Mouse (Mus musculus) ES-E14 (cell line): ENCODE results near the gene Astn2. TPM values are rescaled to one million over a fixed set of nuclear protein-coding genes. Genes with fewer than 3 reads are reported as not detected.
A peak's percentile ranks its signal among the peaks of the same experiment; 100 is the strongest.

Experiments used
- DNase-seq: peaks from one replicate; pipeline ENCODE4 v3.0.0-alpha.2; 2013; ENCODE audit warnings: low read depth, low spot score
- H3K27ac ChIP-seq: 2 replicates; pipeline ENCODE4 v1.5.1; 2012; ENCODE audit warnings: low read depth, mild to moderate bottlenecking, low read length, moderate library complexity, mixed read lengths; ENCODE audit not compliant: poor library complexity, insufficient read depth, severe bottlenecking
- H3K36me3 ChIP-seq: 2 replicates; pipeline ENCODE4 v1.6.1; 2012; ENCODE audit warnings: mild to moderate bottlenecking, low read length, moderate library complexity, mixed read lengths; ENCODE audit not compliant: control insufficient read depth, poor library complexity, insufficient read depth, severe bottlenecking
- H3K4me1 ChIP-seq, 2 experiments: fragments of 150-350 bp in 1 of 2; sonication (generic) in 1 of 2; 2 replicates each; pipeline ENCODE4 v1.6.1; 2012; ENCODE audit warnings: low read length in 2 of 2, mild to moderate bottlenecking in 1 of 2, mixed read lengths in 1 of 2; ENCODE audit not compliant: control insufficient read depth in 2 of 2, insufficient read depth in 2 of 2, poor library complexity in 1 of 2
- H3K4me3 ChIP-seq, 2 experiments: fragments of 150-350 bp in 1 of 2; sonication (generic) in 1 of 2; 2 replicates each; pipeline ENCODE4 v1.5.1; 2012; ENCODE audit warnings: low read length in 2 of 2, low read depth in 1 of 2, mild to moderate bottlenecking in 1 of 2, mixed read lengths in 1 of 2; ENCODE audit not compliant: insufficient read depth in 1 of 2, poor library complexity in 1 of 2, severe bottlenecking in 1 of 2
- H3K9ac ChIP-seq: 2 replicates; pipeline ENCODE4 v1.6.1; 2012; ENCODE audit warnings: low read depth, mild to moderate bottlenecking, low read length, mixed read lengths; ENCODE audit not compliant: poor library complexity, insufficient read depth, severe bottlenecking
- H3K9me3 ChIP-seq: fragments of 150-350 bp; sonication (generic); 2 replicates; pipeline ENCODE4 v1.6.1; 2012; ENCODE audit warnings: low read depth, mild to moderate bottlenecking, low read length; ENCODE audit not compliant: control insufficient read depth, insufficient read depth
- CHD2 ChIP-seq: IDR thresholded peaks from 2 replicates; pipeline ENCODE4 v1.6.1; 2014; ENCODE audit warnings: mild to moderate bottlenecking, low read depth, low read length, inconsistent platforms
- HCFC1 ChIP-seq: IDR thresholded peaks from 2 replicates; pipeline ENCODE4 v1.6.1; 2012; ENCODE audit warnings: low read length, inconsistent platforms, borderline replicate concordance; ENCODE audit not compliant: insufficient read depth
- MAFK ChIP-seq: IDR thresholded peaks from 2 replicates; pipeline ENCODE4 v1.6.1; 2014; ENCODE audit warnings: mild to moderate bottlenecking, low read depth, low read length, inconsistent platforms; ENCODE audit not compliant: insufficient read depth
- ZC3H11A ChIP-seq: IDR thresholded peaks from 2 replicates; pipeline ENCODE4 v1.6.1; 2012; ENCODE audit warnings: low read depth, mild to moderate bottlenecking, inconsistent platforms, low read length, borderline replicate concordance
- ZNF384 ChIP-seq: IDR thresholded peaks from 2 replicates; pipeline ENCODE4 v1.6.1; 2012; ENCODE audit warnings: low read depth, low read length, inconsistent platforms
- in situ Hi-C, 2 experiments: fragments of 600-800 bp; cut with MboI; formaldehyde crosslinking; loops; one replicate each; pipeline ENCODE4 v1.15.1; 2025; ENCODE audit warnings: low sequenced_read_pairs in 2 of 2, inconsistent platforms in 1 of 2; ENCODE audit not compliant: unreplicated experiment in 2 of 2
- total RNA-seq: library from RNA; depleted of rRNA; stranded (reverse); fragments of 300-350 nt; gene quantifications from 2 replicates; pipeline ENCODE4 v1.2.3, GENCODE M21; 2012

Gene Astn2
- total RNA-seq, 1 experiment, result 0.04 TPM

GRCm38 (mm10) chr4:65427480-65427879 lies 976.9 kb downstream of the Astn2 start:
- Histone ChIP-seq H3K9me3 (no peaks in the 10 kb centered on the region), H3K36me3 (no peaks in the 10 kb centered on the region), H3K4me1 (no peaks in the 10 kb centered on the region), H3K4me3 (no peak overlapping the region), H3K9ac (no peak overlapping the region), H3K27ac (no peak overlapping the region)
- DNase-seq, result no peak
- in situ Hi-C loops, result no loop called here
- TF ChIP-seq ZC3H11A, result no peak

- in situ Hi-C loops, result no loop called here
- Histone ChIP-seq H3K4me1 (no peaks in the 10 kb centered on the region), H3K9ac (no peak overlapping the region), H3K9me3 (no peaks in the 10 kb centered on the region), H3K36me3 (no peaks in the 10 kb centered on the region), H3K4me3 (no peak overlapping the region), H3K27ac (no peak overlapping the region)
- DNase-seq, result no peak
- TF ChIP-seq ZNF384 (no peak), MAFK (no peak), HCFC1 (no peak), CHD2 (no peak), ZC3H11A (no peak)
Observed at GRCm38 (mm10) chr4:65426437-65426836, 978.0 kb downstream of the Astn2 start.

GRCm38 (mm10) chr4:65423068-65423625 lies 981.3 kb downstream of the Astn2 start:
- H3K4me1 ChIP-seq, result 0 out of 4 replicates have a peak, but pooled peaks cover 0 to 2% of the 10 kb centered on the region in 2 experiments
- H3K4me3 ChIP-seq, result no peak overlapping the region
- in situ Hi-C loops, result no loop called here
- H3K27ac ChIP-seq, result no peak overlapping the region
- DNase-seq, result no peak
- H3K9me3 ChIP-seq, result no peaks in the 10 kb centered on the region
- no peak overlapping the region for H3K9ac ChIP-seq
- no peaks in the 10 kb centered on the region for H3K36me3 ChIP-seq
- TF ChIP-seq ZNF384 (no peak), MAFK (no peak), HCFC1 (no peak), CHD2 (no peak), ZC3H11A (no peak)

- no peaks in the 10 kb centered on the region for H3K36me3 ChIP-seq
- H3K9me3 ChIP-seq, result no peaks in the 10 kb centered on the region
- no peak overlapping the region for H3K9ac ChIP-seq
- 0 out of 4 replicates have a peak, but pooled peaks cover 0 to 2% of the 10 kb centered on the region in 2 experiments for H3K4me1 ChIP-seq
- no peak overlapping the region for H3K27ac ChIP-seq
- DNase-seq, result no peak
- no peak overlapping the region for H3K4me3 ChIP-seq
- no peak for TF ChIP-seq HCFC1
- TF ChIP-seq ZC3H11A, result no peak
- TF ChIP-seq MAFK, result no peak
- TF ChIP-seq ZNF384, result no peak
- TF ChIP-seq CHD2, result no peak
- in situ Hi-C loops, result no loop called here
Observed at GRCm38 (mm10) chr4:65421272-65421671, 983.1 kb downstream of the Astn2 start.

- in situ Hi-C loops, result no loop called here
- 0 out of 4 replicates have a peak, but pooled peaks cover 0 to 2% of the 10 kb centered on the region in 2 experiments for H3K4me1 ChIP-seq
- H3K36me3 ChIP-seq, result no peaks in the 10 kb centered on the region
- TF ChIP-seq ZNF384 (no peak), CHD2 (no peak), ZC3H11A (no peak), HCFC1 (no peak), MAFK (no peak)
- H3K9me3 ChIP-seq, result no peaks in the 10 kb centered on the region
- no peak overlapping the region for H3K9ac ChIP-seq
- peak; percentile 37 for DNase-seq
- no peak overlapping the region for H3K27ac ChIP-seq
- no peak overlapping the region for H3K4me3 ChIP-seq
Observed at GRCm38 (mm10) chr4:65420511-65420931, 983.9 kb downstream of the Astn2 start.
